Mouse (Mus musculus) adrenal gland, postnatal 36 days (tissue): ENCODE measurements around the gene Sdk1. TPM values are rescaled to one million over a fixed set of nuclear protein-coding genes. Genes with fewer than 3 reads are reported as not detected.

Experiments
- DNase-seq, 2 experiments: peaks; one replicate each; pipeline ENCODE4 v3.0.0; 2021; ENCODE audit warnings: mixed read lengths in 1 of 2
- total RNA-seq, 2 experiments: library from RNA; stranded (reverse); gene quantifications; 2 replicates each; pipeline ENCODE4 v1.2.3; 2021

Gene Sdk1
- total RNA-seq, 2 experiments from 2014 or later = 11.4 to 24.0 TPM

DNA sequence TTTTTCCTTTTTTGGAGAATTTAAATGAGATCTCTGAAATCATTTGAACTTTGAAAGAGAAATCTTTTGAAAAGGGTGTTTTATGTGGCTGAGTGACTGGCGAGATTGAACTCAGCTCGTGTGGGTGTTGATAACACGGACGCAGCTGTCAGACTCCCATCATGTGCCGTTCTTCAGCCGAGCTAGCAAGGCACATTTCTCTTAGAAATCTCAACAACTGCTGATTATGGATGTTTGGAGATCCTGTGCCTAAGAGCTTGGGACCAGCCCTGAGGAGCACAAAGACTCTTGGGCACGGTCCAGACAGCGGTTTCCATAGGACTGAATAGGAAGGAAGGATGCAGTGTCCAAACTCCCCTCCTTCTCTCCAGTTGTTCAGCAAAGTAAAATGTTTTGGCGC lies 648.5 kb downstream of the Sdk1 start:
- no peak for DNase-seq

DNA sequence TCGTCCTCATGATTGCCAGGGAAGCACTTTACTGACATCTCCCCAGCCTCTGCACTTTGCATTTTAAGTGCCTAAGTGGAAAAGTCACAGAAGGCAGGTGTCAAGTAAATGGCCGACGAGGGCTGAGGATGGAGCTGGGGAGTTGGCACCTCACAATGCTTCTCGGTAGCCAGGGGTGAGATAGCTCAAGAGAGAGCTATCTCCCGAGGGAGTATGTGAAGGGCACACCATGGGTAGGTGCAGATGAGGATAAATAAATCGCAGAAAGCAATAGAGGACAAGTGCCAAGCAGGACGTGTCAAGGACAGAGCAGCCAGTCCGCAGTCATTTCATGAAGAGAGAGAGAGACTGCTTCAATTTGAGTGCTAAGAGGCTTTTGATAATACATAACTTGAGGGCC lies 655.1 kb downstream of the Sdk1 start:
- no peak for DNase-seq

DNA sequence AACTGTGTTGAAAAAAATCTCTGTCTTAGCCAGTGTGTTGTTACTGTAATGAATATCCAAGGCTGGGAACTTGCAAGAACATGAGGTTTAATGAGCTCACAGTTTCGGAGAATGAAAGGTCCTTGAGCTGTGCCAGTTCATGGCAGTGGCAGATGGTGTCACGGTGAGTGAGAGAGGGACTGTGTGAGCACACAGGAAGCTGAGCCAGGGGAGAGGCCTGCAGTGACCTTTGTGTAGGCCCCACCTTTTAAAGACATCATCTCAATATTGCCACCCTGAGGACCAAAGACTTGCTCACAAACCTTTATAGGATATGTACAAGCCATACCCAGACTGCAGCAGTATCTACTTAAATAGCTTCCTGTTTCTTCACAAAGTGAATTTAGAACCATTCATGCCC lies 656.2 kb downstream of the Sdk1 start:
- peak in 1 of 2 experiments; percentile 27 for DNase-seq

DNA sequence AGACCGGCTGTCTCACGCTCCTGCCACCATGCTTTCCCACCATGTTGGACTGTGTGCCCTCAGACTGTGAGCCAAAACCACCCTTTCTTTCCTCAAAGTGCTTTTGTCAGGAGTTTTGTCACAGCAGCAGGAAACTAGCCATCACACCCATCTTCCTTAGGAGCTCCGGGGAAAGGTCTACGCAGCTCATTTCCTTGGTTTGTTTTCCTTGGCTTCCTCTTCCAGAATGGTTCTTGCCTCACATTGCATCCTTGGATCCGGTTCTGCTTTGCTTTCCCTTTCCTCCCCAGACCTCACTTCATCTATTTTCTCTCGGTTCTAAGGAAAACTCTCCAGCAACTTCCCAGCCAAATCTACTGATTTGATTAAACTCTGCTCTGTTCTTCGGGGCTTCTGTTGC lies 658.5 kb downstream of the Sdk1 start:
- DNase-seq = no peak

DNA sequence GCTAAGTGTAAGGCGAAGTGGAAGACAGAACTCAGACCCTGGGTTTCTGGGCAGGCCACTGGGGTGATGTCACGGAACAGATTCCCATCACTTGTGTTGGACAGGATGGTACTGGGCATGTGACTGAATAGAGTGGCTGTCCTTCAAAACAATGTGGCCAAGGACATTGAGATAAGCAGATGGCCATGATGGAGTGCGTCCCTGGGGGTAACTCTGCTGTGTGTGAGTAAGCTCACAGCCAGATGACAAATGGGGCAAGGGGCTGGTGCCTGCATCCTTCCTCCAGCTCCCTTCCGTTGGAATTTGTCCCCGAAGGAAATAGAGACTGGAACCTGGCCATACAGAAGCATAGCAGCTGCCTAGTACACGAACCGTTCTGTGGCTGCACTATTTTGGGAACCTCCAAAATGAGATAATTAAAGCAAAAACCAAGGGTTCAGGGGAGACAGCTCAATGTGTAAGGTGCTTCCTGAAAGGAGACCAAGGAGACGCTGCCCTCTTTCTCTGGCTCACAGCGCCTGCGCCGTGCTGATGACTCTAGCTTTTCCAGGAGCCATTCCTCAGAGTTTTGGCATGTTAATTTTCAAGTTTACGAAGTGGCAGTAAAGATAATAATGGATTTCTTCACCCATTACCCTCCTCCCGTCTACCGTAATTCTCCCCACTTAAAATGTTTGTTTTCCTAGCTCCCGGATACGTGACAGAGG lies 661.4 kb downstream of the Sdk1 start:
- peak; percentile 82 to 86 for DNase-seq

DNA sequence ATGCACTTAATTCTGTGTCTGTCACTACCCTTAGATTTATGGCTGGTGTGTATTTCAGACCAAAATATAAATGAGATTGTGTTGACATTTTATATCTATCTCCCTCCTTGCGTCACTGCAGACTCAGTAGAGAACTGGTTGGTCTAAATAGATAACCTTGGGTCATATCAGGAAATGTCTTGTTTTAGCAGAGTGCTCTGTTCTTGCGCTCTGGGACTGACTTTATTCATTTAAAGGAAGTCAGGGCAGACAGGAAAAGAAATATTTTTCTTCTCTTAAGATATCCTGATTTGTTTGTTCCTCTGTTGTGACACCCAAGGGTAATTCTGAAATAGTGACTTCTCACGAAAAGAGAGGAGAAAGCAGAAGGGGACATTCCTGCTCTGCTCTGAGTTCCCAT lies 669.2 kb downstream of the Sdk1 start:
- no peak for DNase-seq

DNA sequence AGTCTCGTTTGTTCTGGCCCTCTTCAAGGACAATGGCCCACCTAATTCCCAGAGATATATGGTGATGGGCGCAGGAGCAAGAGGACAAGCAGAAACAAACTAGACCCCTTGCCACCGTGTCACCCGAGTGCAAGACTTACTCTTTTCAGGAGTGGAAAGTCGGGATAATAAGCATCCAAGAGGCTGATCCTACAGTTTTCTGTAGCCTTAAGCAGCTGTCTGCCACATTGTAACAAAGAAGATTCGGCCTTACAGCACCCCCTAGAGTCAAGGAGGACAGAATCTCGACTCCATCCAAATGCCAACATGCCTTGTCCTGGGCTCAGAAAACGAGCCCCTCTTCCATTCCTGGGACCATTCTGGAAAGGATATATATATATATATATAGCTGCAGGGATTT lies 669.6 kb downstream of the Sdk1 start:
- DNase-seq = peak; percentile 42 to 61

DNA sequence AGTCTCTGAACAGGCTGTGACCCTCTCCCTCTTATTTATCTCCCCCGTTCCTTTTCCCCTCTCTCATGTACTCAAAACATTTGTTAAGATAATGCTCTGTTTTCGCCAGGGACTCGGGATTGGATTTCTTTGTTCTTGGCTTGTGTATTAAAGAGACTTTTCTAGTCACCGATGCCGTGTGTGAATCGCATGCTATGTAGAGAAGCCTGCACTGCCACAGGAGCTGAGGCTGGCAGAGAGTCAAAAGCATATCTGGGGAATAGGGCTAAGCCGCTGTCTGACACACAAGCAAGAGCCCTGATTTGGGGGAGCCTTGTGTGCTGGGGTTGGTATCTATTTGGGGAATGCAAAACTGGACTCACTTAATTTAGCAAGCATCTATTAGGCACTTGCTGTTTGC lies 671.6 kb downstream of the Sdk1 start:
- no peak for DNase-seq

DNA sequence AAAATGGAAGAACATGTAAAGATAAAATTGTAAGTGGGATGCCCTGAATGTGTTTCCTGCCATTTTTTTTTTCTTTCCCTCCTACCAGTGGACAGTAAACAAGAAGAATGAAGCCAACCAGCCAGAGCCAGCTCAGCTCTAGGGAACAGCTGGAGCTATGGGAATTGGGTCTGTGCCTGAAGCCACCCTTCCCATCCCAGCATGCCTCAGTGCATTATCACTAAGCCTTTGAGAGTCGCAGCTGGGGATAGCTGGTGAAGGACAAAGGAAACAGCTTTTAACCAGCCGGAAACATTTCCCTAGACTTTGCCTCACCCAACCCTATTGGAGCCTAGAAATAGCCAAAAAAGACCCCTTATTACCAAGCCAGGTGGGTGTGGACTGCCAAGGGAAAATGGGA lies 675.7 kb downstream of the Sdk1 start:
- DNase-seq = no peak

DNA sequence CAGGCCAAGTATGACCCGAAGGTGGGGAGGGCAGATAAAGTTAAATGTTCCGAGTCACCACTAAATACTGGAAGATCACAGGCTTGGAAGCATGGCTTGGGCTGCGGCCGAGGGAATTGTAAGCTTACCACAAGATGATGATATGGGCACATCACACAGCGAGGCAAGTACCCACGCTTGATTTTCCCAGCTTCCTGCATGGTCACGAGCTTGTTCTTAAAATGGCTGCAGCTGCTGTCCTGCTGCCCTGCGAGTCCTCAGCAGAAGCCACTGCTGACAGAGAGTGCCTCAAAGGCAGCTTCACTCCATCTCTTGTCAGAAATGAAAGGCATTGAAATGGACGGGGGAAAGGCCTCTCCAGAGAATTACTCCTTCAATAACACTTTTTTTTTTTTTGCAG lies 697.7 kb downstream of the Sdk1 start:
- DNase-seq = no peak

DNA sequence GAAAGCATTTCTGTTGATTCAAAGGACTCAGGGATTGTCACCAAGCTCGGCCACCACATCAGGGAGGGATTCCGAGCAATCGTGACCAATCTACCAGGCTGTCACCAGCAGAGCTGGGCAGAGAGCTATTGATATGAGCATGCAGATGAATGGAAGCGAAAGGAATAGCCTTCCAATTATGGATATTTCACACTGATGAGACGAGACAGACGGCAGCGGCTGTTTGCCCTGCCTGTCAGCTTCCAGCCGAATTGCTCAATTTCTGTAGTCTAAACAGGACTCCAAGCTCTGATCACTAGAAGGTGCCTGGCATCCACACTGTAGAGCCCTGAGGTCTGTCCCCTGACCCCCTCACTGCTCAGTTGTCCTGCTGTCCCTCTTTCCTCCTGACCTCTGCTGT lies 699.3 kb downstream of the Sdk1 start:
- DNase-seq = no peak

DNA sequence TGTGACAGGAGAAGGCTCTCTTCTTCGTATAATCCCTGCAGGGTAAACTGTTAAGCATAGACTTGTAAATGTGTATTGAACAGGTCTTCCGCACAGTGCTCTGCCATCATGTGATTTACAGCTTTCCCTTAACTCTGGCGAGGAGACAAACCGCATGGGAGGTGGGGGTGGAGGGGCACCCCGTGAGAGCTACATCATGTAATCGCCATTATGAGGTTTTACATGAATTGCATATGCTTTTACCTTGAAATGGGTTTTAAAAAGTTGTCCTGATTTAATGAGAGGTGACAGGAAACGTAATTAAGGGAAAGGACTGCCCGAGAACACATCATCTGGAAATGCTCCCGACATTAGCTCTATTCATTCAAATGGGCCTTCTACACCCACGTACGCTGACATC lies 709.5 kb downstream of the Sdk1 start:
- no peak for DNase-seq

DNA sequence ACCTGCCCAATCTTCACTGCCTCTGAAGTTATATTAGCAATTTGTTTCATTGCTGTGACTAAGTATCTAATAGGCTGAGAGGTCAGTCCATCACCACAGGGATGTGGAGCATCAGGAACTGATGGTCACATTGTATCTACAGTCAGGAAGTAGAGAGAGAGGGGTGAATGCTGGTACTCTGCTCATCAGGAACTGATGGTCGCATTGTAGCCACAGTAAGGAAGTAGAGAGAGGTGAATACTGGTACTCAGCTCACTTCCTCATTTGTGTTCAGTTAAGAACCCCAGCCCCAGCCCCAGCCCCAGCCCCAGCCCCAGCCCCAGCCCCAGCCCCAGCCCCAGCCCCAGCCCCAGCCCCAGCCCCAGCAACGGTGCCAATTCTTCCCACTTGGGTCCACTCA lies 711.0 kb downstream of the Sdk1 start:
- DNase-seq = no peak

DNA sequence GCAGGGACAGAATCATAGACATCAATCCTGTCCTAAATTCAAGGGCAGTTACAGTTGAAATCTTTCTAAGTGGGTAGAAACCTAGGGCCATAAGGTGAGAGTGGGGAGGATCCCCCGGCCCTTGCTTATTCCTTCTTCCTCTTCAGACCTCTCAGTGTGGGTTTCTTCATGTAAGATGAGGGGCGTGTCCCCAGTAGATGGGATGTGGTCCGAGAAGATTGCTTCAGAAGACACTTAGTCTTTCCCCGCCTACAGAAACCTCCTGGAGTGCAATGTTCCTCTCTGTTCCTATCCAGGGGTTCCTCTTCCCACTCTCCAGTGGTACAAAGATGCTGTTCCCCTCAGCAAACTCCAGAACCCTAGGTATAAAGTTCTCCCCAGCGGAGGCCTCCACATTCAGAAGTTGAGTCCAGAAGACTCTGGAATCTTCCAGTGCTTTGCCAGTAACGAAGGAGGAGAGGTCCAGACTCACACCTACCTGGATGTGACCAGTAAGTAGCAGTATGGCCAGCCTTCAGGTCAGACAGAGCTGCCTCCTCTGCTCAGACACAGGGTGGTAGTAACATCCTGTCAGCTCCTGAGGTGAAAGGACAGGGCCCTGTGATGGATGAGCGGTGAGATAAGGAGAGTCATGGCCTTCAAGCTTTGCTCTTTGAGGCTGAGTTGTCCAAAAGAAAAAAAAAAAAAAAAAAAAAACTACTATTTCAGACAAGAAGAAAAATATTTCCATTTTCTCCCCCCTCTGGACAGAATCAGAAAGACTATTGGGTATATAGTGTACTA lies 711.6 kb downstream of the Sdk1 start:
- DNase-seq = peak; percentile 39 to 48

DNA sequence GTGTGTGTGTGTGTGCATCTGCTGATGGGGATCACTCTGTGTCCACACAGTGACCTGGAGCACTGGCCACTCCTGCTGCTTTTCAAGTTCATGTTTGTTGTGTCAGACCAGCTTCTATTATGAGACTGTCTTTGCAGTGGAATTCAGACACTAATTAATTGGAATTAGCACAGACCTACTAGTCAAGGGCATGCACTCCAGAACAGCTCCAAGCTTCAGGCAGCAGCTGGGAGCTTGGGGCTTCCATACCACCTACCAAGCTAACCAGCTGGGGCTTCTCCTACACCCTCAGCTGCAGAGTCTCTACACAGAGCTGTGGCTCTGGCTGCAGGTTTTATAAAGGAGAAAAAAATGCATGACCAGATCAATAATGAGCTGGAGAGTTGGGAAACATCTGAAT lies 729.8 kb downstream of the Sdk1 start:
- DNase-seq = no peak

DNA sequence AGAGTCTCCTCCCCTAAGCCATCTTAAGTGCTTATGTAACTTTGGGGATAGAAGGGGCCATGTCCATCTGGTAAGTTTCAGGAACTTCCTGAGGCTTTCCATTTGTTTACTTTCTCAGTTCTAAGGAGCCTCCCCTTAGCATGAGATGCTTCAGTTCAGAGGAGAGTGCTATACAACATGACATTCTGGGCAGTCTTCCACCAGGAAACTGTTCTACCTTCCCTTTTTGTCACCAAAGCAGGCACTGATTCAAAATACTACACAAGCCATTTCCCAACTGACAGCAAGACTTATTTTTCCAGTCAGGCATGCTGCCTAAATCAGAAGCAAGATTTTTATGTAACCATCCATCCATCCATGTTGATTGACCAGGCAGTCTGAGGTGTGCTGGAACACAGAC lies 738.2 kb downstream of the Sdk1 start:
- no peak for DNase-seq

DNA sequence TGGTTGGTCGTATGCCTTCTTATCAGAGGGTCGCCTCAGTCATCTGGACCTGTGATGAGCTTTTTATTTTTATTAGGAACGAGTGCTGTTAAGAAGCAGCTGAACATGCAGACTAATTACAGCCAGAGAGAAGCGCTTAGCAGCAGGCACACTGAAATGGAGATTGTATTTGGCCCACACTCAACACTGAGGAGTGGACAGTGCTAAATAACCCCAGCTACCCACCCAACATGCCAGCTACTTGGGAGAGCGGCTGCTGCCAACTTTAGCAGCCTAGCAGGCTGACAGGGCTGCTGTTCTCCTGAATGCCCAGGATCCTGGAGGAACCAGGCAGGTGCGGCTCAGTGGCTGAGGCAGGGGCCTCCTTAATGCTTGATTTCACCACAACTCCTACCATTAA lies 739.5 kb downstream of the Sdk1 start:
- no peak for DNase-seq

DNA sequence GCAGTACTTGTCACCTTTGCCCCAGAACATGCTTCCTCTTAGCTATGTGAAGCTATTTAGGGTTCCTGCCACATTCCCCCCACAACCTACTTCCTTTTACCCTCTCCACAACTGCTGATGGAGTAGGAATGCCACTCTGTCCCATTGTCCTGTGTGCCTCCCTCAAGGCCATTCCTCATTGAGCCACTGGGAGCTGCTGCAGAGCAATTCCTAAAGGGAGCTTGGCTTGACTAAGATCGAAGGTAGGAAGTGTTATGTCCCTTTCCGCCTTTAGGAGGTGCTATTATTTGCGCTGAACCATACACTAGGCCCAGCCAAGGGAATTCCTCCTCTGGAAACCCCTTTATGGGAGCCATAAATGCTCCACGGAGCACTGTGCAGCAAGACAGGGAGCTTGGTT lies 743.0 kb downstream of the Sdk1 start:
- DNase-seq = no peak

DNA sequence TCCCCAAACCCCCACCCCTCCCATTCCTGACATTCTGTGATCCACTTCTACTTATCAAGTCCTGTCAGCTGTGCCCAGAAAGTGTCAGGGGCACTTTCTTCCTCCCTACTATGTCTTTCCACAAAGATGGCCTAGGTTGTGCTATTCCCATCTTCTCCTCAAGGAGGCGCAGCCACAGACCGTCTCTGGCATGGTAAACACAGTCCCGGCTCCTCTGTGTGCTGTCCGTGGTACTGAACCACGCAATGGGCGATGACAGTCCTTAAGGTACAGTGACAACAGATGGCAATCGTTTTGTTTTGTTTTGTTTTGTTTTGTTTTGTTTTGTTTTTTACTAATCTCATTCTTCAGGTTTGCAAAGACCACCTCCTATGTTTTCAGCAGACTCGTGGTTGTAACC lies 743.7 kb downstream of the Sdk1 start:
- peak; percentile 87 to 88 for DNase-seq

DNA sequence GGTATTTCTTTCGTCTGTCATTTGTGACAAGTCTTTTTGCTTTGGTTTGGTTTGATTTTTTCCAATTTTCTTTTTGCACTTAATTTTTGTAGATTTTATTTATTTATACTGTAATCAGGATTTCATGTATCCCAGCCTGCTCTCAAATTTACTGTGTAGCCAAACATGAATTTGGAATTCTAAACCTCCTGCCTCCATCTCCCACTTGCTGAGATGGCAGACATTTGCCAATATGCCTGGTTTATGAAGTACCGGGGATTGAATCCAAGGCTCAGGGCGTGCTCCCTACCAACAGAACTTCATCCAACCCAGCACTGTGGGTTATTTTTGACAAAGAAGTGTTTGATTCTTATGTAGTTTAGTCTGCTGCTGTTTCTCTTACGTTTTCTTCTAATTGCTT lies 744.3 kb downstream of the Sdk1 start:
- no peak for DNase-seq

DNA sequence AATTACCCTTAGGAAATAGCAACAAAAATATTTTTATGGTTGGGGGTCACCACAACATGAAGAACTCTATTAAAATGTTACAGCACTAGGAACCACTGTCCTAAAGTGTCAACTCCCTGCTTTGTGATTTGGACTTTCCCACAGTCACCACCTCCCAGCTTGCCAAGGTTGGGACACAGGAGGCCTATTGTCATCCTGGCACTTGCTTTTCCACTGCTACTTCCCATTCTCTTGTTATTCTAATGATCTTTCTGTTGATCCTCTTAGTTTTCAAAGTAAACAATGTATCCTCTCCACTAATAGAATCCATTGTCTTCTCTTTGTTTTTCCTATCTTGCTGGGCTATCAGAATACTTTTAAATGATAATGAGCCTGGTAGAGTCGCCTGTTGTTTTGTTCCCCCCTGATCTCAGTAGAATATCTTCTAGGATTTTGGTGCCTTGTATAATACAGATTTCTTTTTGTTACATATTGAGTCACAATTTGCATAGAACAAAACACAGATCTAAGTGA lies 746.1 kb downstream of the Sdk1 start:
- no peak for DNase-seq

DNA sequence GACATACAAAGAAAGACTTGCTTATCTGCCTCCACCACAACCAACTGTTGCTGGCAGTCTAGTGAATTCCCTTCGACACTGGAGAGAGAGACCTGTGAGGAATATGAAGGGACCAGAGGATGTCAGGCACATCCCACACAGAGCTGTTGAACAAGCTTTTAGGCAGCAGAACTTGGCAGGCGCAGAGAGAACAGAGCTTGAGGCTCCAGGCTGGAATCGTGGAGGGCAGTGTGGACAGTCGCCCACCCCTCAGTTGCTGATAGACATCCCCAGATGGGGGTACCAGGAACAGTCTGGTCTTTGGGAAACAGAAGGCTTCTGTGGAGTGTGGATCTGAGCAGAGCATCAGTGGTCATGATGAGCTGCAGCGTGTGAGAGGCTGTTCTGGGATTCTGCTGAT lies 747.4 kb downstream of the Sdk1 start:
- no peak for DNase-seq

DNA sequence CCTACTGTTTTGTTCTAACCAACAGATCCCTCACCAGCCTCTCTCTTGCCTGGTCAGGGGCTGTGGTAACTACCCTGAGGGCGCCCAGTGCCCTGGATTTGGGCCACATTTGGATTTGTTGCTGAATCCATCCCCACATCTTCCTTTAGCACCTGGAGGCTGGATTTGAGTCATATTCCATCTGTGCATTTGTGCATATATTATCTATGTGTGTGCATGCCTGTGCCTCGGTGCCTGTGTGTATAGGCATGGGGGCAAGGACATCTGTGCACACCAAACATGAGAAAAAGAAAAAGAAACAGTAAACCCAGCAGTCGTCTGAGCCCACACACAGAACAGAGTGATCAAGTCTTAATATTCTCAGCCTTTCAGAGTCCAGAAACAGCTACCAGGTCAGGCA lies 752.9 kb downstream of the Sdk1 start:
- no peak for DNase-seq

DNA sequence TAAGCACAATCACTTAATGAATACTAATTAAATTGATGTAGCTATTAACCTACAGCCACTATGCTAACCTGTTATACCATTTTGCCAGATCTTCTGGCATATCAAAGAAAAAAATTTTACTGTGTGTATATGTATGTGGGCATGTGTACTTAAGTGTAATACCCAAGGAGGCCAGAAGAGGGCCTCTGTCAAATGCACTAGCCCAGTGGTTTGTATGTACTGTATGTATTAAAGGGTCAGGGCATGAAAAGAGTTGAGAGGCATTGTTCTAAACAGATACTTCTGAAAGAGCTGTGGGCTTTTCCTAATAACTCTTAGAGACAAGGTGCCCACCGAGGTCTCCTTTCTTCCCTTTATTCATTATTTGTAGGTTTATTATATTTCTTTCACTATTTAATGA lies 759.0 kb downstream of the Sdk1 start:
- no peak for DNase-seq
